Mouse (Mus musculus) hindbrain, embryonic 14.5 days (tissue): Measurements from ENCODE around the gene Gvin1. TPM values are rescaled to one million over a fixed set of nuclear protein-coding genes. Genes with fewer than 3 reads are reported as not detected.
"Not testable (repeated sequence)": the region's sequence is repeated elsewhere in the genome, so short reads cannot be mapped to it uniquely, and the experiment has no call there.

Source experiments
- ATAC-seq: fragments of 200-750 bp; cut with Nextera tagmentation; 2 replicates; pipeline ENCODE4 v1.8.0; 2017; ENCODE audit warnings: moderate number of reproducible peaks, mild to moderate bottlenecking, moderate TSS enrichment, moderate library complexity; ENCODE audit not compliant: low FRiP score
- DNase-seq: peaks from one replicate; pipeline ENCODE4 v3.0.0-alpha.2; 2015; ENCODE audit warnings: low spot score
- H3K27ac ChIP-seq: fragments of 300-500 bp; sonication (generic); 2 replicates; pipeline ENCODE4 v1.5.1; 2014; ENCODE audit warnings: mild to moderate bottlenecking, moderate library complexity
- H3K27me3 ChIP-seq: fragments of 300-500 bp; sonication (generic); 2 replicates; pipeline ENCODE4 v1.6.1; 2014; ENCODE audit warnings: mild to moderate bottlenecking, low read length, mixed read lengths; ENCODE audit not compliant: control insufficient read depth, insufficient read depth
- H3K36me3 ChIP-seq: fragments of 300-500 bp; sonication (generic); replicated peaks from 2 replicates; pipeline ENCODE4 v1.6.1; 2014; ENCODE audit not compliant: control insufficient read depth, insufficient read depth
- H3K4me1 ChIP-seq: fragments of 300-500 bp; sonication (generic); replicated peaks from 2 replicates; pipeline ENCODE4 v1.6.1; 2014; ENCODE audit warnings: antibody characterized with exemption, low read length, mixed read lengths; ENCODE audit not compliant: control insufficient read depth, insufficient read depth
- H3K4me2 ChIP-seq: fragments of 300-500 bp; sonication (generic); replicated peaks from 2 replicates; pipeline ENCODE4 v1.6.1; 2014; ENCODE audit warnings: mild to moderate bottlenecking, moderate library complexity
- H3K4me3 ChIP-seq: fragments of 300-500 bp; sonication (generic); replicated peaks from 2 replicates; pipeline ENCODE4 v1.5.1; 2014; ENCODE audit warnings: mild to moderate bottlenecking, low read length
- H3K9ac ChIP-seq: fragments of 300-500 bp; sonication (generic); 2 replicates; pipeline ENCODE4 v1.6.1; 2014
- H3K9me3 ChIP-seq: fragments of 300-500 bp; sonication (generic); 2 replicates; pipeline ENCODE4 v1.6.1; 2016; ENCODE audit warnings: low read length; ENCODE audit not compliant: control insufficient read depth
- WGBS: fragments of 180-500 bp; shearing (Covaris S2); extraction: QIAGEN DNeasy Blood & Tissue Kit; methylation state at CpG from one replicate; pipeline ENCODE4 v1.1.7; 2014; 5-methylcytosine and 5-hydroxymethylcytosine counted together
- polyA plus RNA-seq: library from polyadenylated mRNA; unstranded; fragments of >200 nt; fragmentation: Nextera tagmentation; extraction: Ambion mirVana; gene quantifications from 2 replicates; pipeline ENCODE4 v1.2.1, GENCODE M21; 2014

Gene Gvin1
- polyA plus RNA-seq: 0.16 and 0.27 TPM in 2 replicates

DNA sequence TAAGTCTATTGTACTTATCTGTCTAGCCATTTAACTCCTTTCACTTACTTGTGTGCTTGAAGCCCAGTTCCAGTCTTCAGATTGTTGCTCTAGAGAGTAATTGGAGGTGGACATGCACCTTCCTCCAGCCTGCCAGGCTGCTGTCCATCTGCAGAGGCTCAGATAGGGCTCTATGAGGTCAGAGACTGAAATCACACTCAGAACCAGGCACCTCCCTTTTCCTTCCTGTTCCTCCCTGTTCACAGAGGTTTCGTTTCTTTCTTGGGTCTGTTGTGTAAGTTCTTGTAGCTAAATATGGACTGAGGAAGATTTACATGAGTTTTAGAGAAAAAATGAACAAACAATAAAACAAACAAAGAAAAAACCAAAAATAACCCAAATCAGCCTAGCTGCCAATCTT lies at the start of gene Gvin1:
Gene Gvin1, minus strand, starts transcription at position 150 of the 400 bp plus-strand sequence.
- DNase-seq, H3K9ac ChIP-seq, H3K4me1 ChIP-seq, H3K4me2 ChIP-seq, H3K27ac ChIP-seq, H3K27me3 ChIP-seq, H3K36me3 ChIP-seq, H3K9me3 ChIP-seq, ATAC-seq, H3K4me3 ChIP-seq: not testable (repeated sequence)
- WGBS: 83% methylated on average over 1 of the region's 1 CpGs

DNA sequence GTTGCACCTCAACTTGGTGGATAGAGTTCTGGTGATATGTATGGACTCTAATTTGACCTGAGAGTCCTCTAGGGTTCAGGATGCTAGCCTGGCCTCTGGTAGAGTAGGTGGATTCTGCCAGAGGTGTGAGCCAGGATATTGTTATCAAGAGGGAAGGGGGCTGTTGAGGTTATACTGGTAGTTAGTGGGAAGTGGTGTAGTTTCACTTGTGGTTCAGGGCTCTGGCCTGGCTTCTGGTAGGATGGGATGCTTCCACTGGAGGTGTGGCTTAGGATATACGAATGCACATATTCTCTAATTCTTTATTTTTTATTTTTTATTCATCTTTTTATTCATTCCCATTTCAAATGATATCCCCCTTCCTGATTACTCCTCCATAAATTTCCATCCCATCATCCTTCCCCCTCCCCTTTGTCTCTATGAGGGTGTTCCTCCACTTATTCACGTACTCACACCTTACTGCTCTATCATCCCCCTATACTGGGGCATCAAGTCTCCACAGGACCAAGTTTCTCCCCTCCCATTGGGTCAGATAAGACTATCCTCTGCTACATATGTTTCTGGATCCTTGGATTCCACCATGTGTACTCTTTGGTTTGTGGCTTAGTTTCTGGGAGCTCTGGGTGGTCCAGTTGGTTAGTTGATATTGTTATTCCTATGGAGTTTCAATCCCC lies 36.9 kb upstream of the Gvin1 start:
- 79% methylated on average over 2 of the region's 2 CpGs for WGBS

DNA sequence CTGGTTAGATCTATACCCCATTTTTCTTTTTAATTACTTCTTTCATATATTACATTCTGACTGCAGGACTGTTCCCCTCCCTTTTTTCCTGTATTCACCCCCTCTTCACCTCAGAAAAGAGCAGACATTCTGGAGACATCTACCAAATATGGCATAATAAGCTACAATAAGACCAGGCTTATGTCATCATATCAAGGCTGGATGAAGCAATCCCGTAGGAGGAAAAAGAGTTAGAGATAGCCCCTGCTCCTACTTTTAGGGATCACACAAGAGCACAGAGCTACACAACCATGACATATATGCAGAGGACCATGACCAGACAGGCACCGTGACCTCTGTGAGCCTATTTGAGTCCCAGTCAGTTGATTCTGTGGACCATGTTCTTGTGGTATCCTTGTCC lies 33.8 kb upstream of the Gvin1 start:
- Histone ChIP-seq H3K4me1 (no peaks in the 10 kb centered on the region), H3K4me2 (no peak overlapping the region), H3K9ac (no peak overlapping the region), H3K4me3 (no peak overlapping the region), H3K9me3 (peaks cover 9% of the 10 kb centered on the region), H3K27me3 (no peaks in the 10 kb centered on the region), H3K36me3 (no peaks in the 10 kb centered on the region), H3K27ac (no peak overlapping the region)
- ATAC-seq (no peak), DNase-seq (no peak)
- 94% methylated on average over 2 of the region's 2 CpGs for WGBS

More for the DNA sequence above, 36.9 kb upstream of the Gvin1 start:
- H3K27me3 ChIP-seq: no peaks in the 10 kb centered on the region
- peaks cover 9% of the 10 kb centered on the region for H3K9me3 ChIP-seq
- no peak overlapping the region for H3K4me3 ChIP-seq
- H3K9ac ChIP-seq: no peak overlapping the region
- no peak overlapping the region for H3K27ac ChIP-seq
- ATAC-seq (no peak), DNase-seq (no peak)
- H3K36me3 ChIP-seq: no peaks in the 10 kb centered on the region
- no peaks in the 10 kb centered on the region for H3K4me1 ChIP-seq
- H3K4me2 ChIP-seq: no peak overlapping the region

DNA sequence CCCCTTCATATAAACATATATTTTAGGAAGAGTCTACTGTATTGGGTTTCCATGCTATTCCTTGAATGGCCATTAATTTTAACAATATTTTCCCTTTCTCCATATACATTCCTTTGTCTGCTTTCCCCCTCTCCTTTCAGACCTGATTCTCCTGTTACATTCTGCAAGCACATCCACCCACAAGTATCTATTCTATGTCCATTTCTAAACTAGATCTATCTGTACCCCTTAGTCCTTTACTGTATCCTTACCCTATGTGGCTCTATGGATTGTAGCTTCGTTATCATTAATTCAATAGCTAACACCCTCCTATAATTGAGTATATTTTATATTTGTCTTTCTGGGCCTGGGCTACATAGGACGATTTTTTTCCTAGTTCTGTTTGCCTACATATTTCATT lies 33.1 kb upstream of the Gvin1 start:
- no peaks in the 10 kb centered on the region for H3K4me1 ChIP-seq
- no peak overlapping the region for H3K4me3 ChIP-seq
- H3K9ac ChIP-seq: no peak overlapping the region
- no peaks in the 10 kb centered on the region for H3K36me3 ChIP-seq
- ATAC-seq: no peak
- 82% methylated on average over 2 of the region's 2 CpGs for WGBS
- H3K27me3 ChIP-seq: no peaks in the 10 kb centered on the region
- H3K4me2 ChIP-seq: no peak overlapping the region
- H3K27ac ChIP-seq: no peak overlapping the region
- peaks cover 6% of the 10 kb centered on the region for H3K9me3 ChIP-seq
- no peak for DNase-seq

DNA sequence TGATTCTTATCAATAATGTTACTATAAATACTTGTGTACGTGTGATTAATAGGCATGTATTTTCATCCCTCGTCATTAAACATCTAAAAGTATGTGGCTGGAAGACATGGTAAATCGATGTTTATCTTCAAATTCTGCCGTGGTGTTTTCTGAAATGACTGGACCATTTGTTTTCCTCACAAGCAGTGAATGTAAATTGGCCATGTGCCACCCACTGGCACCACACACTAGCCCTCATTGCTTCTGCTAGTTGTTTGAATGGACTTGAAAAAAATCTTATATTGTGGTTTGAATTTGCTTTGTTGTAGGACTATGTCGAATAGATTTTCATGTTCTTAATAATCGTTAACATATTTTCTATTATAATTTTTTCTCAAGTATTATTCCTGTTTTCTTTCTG lies 30.5 kb upstream of the Gvin1 start:
- H3K27me3 ChIP-seq: no peaks in the 10 kb centered on the region
- 85% methylated on average over 6 of the region's 6 CpGs for WGBS
- peak; percentile 41 for DNase-seq

DNA sequence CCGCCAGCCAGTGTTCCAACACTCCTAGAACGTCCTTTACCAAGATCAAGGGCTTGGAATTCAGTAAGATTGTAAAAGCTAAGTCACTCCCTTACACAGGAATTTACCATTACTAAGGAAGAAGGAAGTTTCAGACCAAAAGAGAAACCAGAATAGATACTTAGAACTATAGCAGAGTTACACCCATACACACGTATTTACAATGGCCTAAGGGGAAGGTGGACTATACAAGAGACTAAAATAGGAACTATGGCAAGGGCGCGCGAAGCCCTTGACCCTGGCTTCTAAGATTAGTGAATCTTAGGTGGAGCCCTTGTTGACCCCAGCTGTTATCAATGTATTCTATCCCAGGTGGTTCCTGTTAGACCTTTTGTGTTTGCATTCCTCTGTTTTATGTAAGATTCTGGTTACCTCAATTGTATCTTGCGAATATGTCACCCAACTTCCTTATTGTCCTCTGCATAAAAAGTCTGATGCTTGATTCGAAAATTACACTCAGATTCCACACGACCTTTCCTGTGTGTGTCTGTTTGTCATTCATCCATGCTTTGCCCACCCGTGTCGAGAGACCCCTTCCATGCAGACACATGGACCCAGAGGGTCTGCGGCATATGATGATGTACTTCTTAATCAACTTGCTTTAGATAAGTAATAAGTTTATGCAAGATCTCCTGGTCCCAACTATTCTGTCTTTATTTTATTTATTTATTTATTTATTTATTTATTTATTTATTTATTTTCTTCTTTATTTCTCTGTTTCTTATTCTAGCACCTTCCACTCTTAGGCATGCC lies 25.6 kb upstream of the Gvin1 start:
- ATAC-seq, H3K36me3 ChIP-seq, H3K4me1 ChIP-seq, H3K9me3 ChIP-seq, H3K27ac ChIP-seq, H3K4me2 ChIP-seq, H3K4me3 ChIP-seq, H3K9ac ChIP-seq, DNase-seq, H3K27me3 ChIP-seq: not testable (repeated sequence)
- WGBS: 95% methylated on average over 12 of the region's 12 CpGs

More for the DNA sequence above, 30.5 kb upstream of the Gvin1 start:
- ATAC-seq: no peak
- Histone ChIP-seq H3K4me1 (no peaks in the 10 kb centered on the region), H3K9me3 (no peaks in the 10 kb centered on the region), H3K9ac (no peak overlapping the region), H3K4me3 (no peak overlapping the region), H3K27ac (no peak overlapping the region), H3K4me2 (no peak overlapping the region), H3K36me3 (no peaks in the 10 kb centered on the region)

DNA sequence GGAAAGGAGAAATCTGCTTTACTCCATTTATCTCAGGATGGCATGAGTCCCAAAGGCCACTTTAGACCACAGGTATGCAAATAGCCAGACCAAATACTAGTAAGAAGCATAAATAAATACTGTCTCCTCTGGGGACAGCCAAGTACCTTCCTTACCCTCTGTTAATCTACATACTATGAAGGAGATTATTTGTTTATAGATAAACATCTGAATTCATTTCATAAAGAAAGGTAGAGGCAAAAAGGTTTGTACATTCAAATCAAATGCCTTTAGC lies 22.0 kb upstream of the Gvin1 start:
- no peaks in the 10 kb centered on the region for H3K9me3 ChIP-seq
- no peak overlapping the region for H3K4me2 ChIP-seq
- no peaks in the 10 kb centered on the region for H3K36me3 ChIP-seq
- no peak overlapping the region for H3K9ac ChIP-seq
- H3K27ac ChIP-seq: no peak overlapping the region
- no peaks in the 10 kb centered on the region for H3K4me1 ChIP-seq
- ATAC-seq (no peak), DNase-seq (no peak)
- no peak overlapping the region for H3K4me3 ChIP-seq
- H3K27me3 ChIP-seq: no peaks in the 10 kb centered on the region

DNA sequence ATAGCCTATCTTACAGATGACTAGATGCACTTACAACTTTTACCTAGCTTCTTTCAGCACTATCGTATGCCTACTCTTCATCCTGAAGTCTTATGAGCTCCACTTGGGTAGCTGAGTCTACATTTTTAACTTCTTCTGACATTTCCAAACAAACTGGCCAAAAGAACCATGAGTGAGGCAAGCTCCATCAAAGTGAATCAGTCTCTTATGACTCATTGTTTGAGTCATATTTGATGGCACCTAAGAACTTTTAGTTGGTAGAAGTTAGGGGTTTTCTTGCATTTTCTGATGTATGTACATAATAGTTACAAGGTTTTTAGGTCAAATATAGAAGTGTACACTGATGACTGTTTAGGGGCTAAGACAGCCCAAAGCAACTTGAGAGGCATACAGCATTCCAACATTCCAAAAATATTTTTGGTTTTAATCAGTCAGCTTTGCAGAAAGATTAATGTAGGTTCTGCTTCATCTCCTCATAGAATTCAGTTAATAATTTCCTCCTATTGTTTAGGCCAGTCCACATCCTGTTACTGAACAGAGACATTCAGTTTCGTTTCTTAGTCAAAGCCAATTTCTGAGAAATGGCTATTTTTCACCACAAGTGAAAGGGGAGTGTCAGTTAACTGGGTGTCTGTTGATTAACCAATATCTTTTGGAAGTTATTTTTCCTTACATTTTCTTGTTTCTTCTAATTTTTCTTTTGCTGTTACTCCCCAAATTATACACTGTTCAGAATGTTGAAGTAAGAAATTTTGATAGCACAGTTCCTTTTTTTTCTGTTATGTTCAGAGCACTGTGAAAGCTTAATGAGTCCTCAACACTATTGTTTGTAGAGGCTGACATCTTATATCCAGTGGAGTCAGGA lies 21.4 kb upstream of the Gvin1 start:
- WGBS: 71% methylated on average over 2 of the region's 2 CpGs
- Histone ChIP-seq H3K4me1 (no peaks in the 10 kb centered on the region), H3K27ac (no peak overlapping the region), H3K4me3 (no peak overlapping the region), H3K9me3 (no peaks in the 10 kb centered on the region), H3K9ac (no peak overlapping the region), H3K4me2 (no peak overlapping the region), H3K27me3 (no peaks in the 10 kb centered on the region), H3K36me3 (no peaks in the 10 kb centered on the region)
- ATAC-seq (no peak), DNase-seq (no peak)

DNA sequence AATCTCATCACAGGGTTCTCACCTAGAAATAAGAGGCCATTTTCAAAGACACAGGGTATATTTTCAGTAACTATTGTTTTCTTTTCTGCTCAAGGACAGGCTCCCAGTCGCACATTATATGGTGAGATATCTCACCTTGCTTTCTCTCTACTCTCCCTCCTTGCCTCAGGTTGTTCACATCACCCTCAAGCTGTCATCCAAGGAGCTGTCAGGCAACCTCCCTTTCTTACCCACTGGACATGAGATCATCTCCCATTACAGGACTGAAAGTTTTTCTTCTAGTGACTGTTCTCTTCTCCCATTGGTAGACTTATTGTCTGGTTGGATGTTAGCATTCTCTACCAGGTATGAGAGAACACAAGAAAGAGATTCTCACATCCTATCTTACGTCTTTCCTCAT lies 20.5 kb upstream of the Gvin1 start:
- Histone ChIP-seq H3K27me3 (no peaks in the 10 kb centered on the region), H3K4me1 (no peaks in the 10 kb centered on the region), H3K4me3 (no peak overlapping the region), H3K4me2 (no peak overlapping the region), H3K9ac (no peak overlapping the region), H3K27ac (no peak overlapping the region), H3K36me3 (no peaks in the 10 kb centered on the region), H3K9me3 (no peaks in the 10 kb centered on the region)
- DNase-seq: no peak
- 71% methylated on average over 2 of the region's 2 CpGs for WGBS
- ATAC-seq: no peak
